Mouse (Mus musculus): ENCODE measurements around the gene Yeats2. TPM values are rescaled to one million over a fixed set of nuclear protein-coding genes. Genes with fewer than 3 reads are reported as not detected.

Gene Yeats2
- total and polyA plus RNA-seq, 3 experiments: 24.3 to 54.5 (median 38.4) TPM

GRCm38 (mm10) chr16:20248442-20249174, 107.7 kb downstream of the Yeats2 start:
- Histone ChIP-seq H3K27me3 (ENCODE audit: insufficient read depth, low read length) (peaks cover 7% of the 10 kb centered on the region), H3K4me1 (ENCODE audit: insufficient read depth, low read depth, low read length) (no peaks in the 10 kb centered on the region), H3K9me3 (replicated peaks) (no peaks in the 10 kb centered on the region), H3K4me3 (ENCODE audit: low read depth, low read length) (no peak overlapping the region), H3K36me3 (replicated peaks) (no peaks in the 10 kb centered on the region)
- DNase-seq (ENCODE audit: low spot score) (no peak), ATAC-seq (ENCODE audit: extremely low read depth, insufficient number of reproducible peaks, low FRiP score, poor library complexity, severe bottlenecking) (no peak)
- no peak for TF ChIP-seq GATA2 (IDR thresholded peaks at IDR 0.05; ENCODE audit: borderline replicate concordance, low read depth, low read length)
- no peak for TF ChIP-seq CTCF (IDR thresholded peaks at IDR 0.05; ENCODE audit: low read depth, low read length)
- no peak for TF ChIP-seq GATA1 (IDR thresholded peaks at IDR 0.05; ENCODE audit: borderline replicate concordance, low read length)
- no peak for TF ChIP-seq POLR2AphosphoS5 (IDR thresholded peaks at IDR 0.05; ENCODE audit: insufficient replicate concordance, low read depth, low read length)
- no peak for TF ChIP-seq TAL1 (conservative IDR thresholded peaks at IDR 0.05; ENCODE audit: low read depth, low read length)

- Histone ChIP-seq H3K36me3 (replicated peaks) (no peaks in the 10 kb centered on the region), H3K4me3 (ENCODE audit: low read depth, low read length) (no peak overlapping the region), H3K27me3 (ENCODE audit: insufficient read depth, low read length) (peaks cover 16% of the 10 kb centered on the region), H3K9me3 (replicated peaks) (no peaks in the 10 kb centered on the region), H3K4me1 (ENCODE audit: insufficient read depth, low read depth, low read length) (no peaks in the 10 kb centered on the region)
- ATAC-seq (ENCODE audit: extremely low read depth, insufficient number of reproducible peaks, low FRiP score, poor library complexity, severe bottlenecking) (no peak), DNase-seq (ENCODE audit: low spot score) (no peak)
- TF ChIP-seq GATA2 (IDR thresholded peaks at IDR 0.05; ENCODE audit: borderline replicate concordance, low read depth, low read length): no peak
- TF ChIP-seq POLR2AphosphoS5 (IDR thresholded peaks at IDR 0.05; ENCODE audit: insufficient replicate concordance, low read depth, low read length): no peak
- no peak for TF ChIP-seq CTCF (IDR thresholded peaks at IDR 0.05; ENCODE audit: low read depth, low read length)
- no peak for TF ChIP-seq GATA1 (IDR thresholded peaks at IDR 0.05; ENCODE audit: borderline replicate concordance, low read length)
- TF ChIP-seq TAL1 (conservative IDR thresholded peaks at IDR 0.05; ENCODE audit: low read depth, low read length): no peak
These were observed 117.1 kb downstream of the Yeats2 start for GRCm38 (mm10) chr16:20257926-20258325.

GRCm38 (mm10) chr16:20265089-20265488, 124.2 kb downstream of the Yeats2 start:
- Histone ChIP-seq H3K36me3 (replicated peaks) (no peaks in the 10 kb centered on the region), H3K27me3 (ENCODE audit: insufficient read depth, low read length) (peaks cover 17% of the 10 kb centered on the region), H3K4me1 (ENCODE audit: insufficient read depth, low read depth, low read length) (peaks cover 3% of the 10 kb centered on the region; the same call in 1 of the 2 replicates), H3K4me3 (ENCODE audit: low read depth, low read length) (no peak overlapping the region), H3K9me3 (replicated peaks) (no peaks in the 10 kb centered on the region)
- TF ChIP-seq CTCF (IDR thresholded peaks at IDR 0.05; ENCODE audit: low read depth, low read length) (no peak), GATA2 (IDR thresholded peaks at IDR 0.05; ENCODE audit: borderline replicate concordance, low read depth, low read length) (no peak), TAL1 (conservative IDR thresholded peaks at IDR 0.05; ENCODE audit: low read depth, low read length) (no peak), POLR2AphosphoS5 (IDR thresholded peaks at IDR 0.05; ENCODE audit: insufficient replicate concordance, low read depth, low read length) (no peak), GATA1 (IDR thresholded peaks at IDR 0.05; ENCODE audit: borderline replicate concordance, low read length) (no peak)
- DNase-seq (ENCODE audit: low spot score) (no peak), ATAC-seq (ENCODE audit: extremely low read depth, insufficient number of reproducible peaks, low FRiP score, poor library complexity, severe bottlenecking) (no peak)

GRCm38 (mm10) chr16:20271339-20271738, 130.5 kb downstream of the Yeats2 start:
- Histone ChIP-seq H3K4me3 (ENCODE audit: low read depth, low read length) (no peak overlapping the region), H3K27me3 (ENCODE audit: insufficient read depth, low read length) (peaks cover 25% of the 10 kb centered on the region), H3K9me3 (replicated peaks) (no peaks in the 10 kb centered on the region), H3K36me3 (replicated peaks) (no peaks in the 10 kb centered on the region), H3K4me1 (ENCODE audit: insufficient read depth, low read depth, low read length) (peaks cover 8% of the 10 kb centered on the region)
- no peak for TF ChIP-seq POLR2AphosphoS5 (IDR thresholded peaks at IDR 0.05; ENCODE audit: insufficient replicate concordance, low read depth, low read length)
- no peak for TF ChIP-seq TAL1 (conservative IDR thresholded peaks at IDR 0.05; ENCODE audit: low read depth, low read length)
- no peak for TF ChIP-seq CTCF (IDR thresholded peaks at IDR 0.05; ENCODE audit: low read depth, low read length)
- TF ChIP-seq GATA2 (IDR thresholded peaks at IDR 0.05; ENCODE audit: borderline replicate concordance, low read depth, low read length): no peak
- no peak for TF ChIP-seq GATA1 (IDR thresholded peaks at IDR 0.05; ENCODE audit: borderline replicate concordance, low read length)
- ATAC-seq (ENCODE audit: extremely low read depth, insufficient number of reproducible peaks, low FRiP score, poor library complexity, severe bottlenecking) (no peak), DNase-seq (ENCODE audit: low spot score) (no peak)

GRCm38 (mm10) chr16:20272994-20273393, 132.1 kb downstream of the Yeats2 start:
- Histone ChIP-seq H3K27me3 (ENCODE audit: insufficient read depth, low read length) (peaks cover 22% of the 10 kb centered on the region), H3K9me3 (replicated peaks) (no peaks in the 10 kb centered on the region), H3K4me3 (ENCODE audit: low read depth, low read length) (no peak overlapping the region), H3K36me3 (replicated peaks) (peaks cover 2% of the 10 kb centered on the region), H3K4me1 (ENCODE audit: insufficient read depth, low read depth, low read length) (peaks cover 8% of the 10 kb centered on the region)
- TF ChIP-seq POLR2AphosphoS5 (IDR thresholded peaks at IDR 0.05; ENCODE audit: insufficient replicate concordance, low read depth, low read length): no peak
- TF ChIP-seq GATA1 (IDR thresholded peaks at IDR 0.05; ENCODE audit: borderline replicate concordance, low read length): no peak
- no peak for TF ChIP-seq CTCF (IDR thresholded peaks at IDR 0.05; ENCODE audit: low read depth, low read length)
- no peak for TF ChIP-seq GATA2 (IDR thresholded peaks at IDR 0.05; ENCODE audit: borderline replicate concordance, low read depth, low read length)
- no peak for TF ChIP-seq TAL1 (conservative IDR thresholded peaks at IDR 0.05; ENCODE audit: low read depth, low read length)
- ATAC-seq (ENCODE audit: extremely low read depth, insufficient number of reproducible peaks, low FRiP score, poor library complexity, severe bottlenecking) (no peak), DNase-seq (ENCODE audit: low spot score) (no peak)

- no peak for TF ChIP-seq GATA2 (IDR thresholded peaks at IDR 0.05; ENCODE audit: borderline replicate concordance, low read depth, low read length)
- TF ChIP-seq GATA1 (IDR thresholded peaks at IDR 0.05; ENCODE audit: borderline replicate concordance, low read length): no peak
- no peak for TF ChIP-seq CTCF (IDR thresholded peaks at IDR 0.05; ENCODE audit: low read depth, low read length)
- no peak for TF ChIP-seq TAL1 (conservative IDR thresholded peaks at IDR 0.05; ENCODE audit: low read depth, low read length)
- no peak for TF ChIP-seq POLR2AphosphoS5 (IDR thresholded peaks at IDR 0.05; ENCODE audit: insufficient replicate concordance, low read depth, low read length)
- Histone ChIP-seq H3K4me1 (ENCODE audit: insufficient read depth, low read depth, low read length) (peaks cover 13% of the 10 kb centered on the region), H3K36me3 (replicated peaks) (peaks cover 63% of the 10 kb centered on the region), H3K27me3 (ENCODE audit: insufficient read depth, low read length) (no peaks in the 10 kb centered on the region), H3K4me3 (ENCODE audit: low read depth, low read length) (no peak overlapping the region), H3K9me3 (replicated peaks) (no peaks in the 10 kb centered on the region)
- no peak for DNase-seq (ENCODE audit: low spot score)
- ATAC-seq (ENCODE audit: extremely low read depth, insufficient number of reproducible peaks, low FRiP score, poor library complexity, severe bottlenecking): no peak
These were observed 138.5 kb downstream of the Yeats2 start for GRCm38 (mm10) chr16:20279395-20279794.
